Mouse (Mus musculus) bone marrow, adult 2 months (tissue): ENCODE data around the gene Nfkbie.

Experiments used
- CTCF ChIP-seq: fragments of 200-500 bp; IDR thresholded peaks from 2 replicates; pipeline ENCODE4 v1.5.1; 2011; ENCODE audit warnings: low read length, control low read depth; ENCODE audit not compliant: control insufficient read depth, insufficient read depth
- POLR2A ChIP-seq: fragments of 200-500 bp; IDR thresholded peaks from 2 replicates; pipeline ENCODE4 v1.6.1; 2011; ENCODE audit warnings: low read depth, mild to moderate bottlenecking, control low read depth, low read length, borderline replicate concordance; ENCODE audit not compliant: control insufficient read depth

- TF ChIP-seq CTCF (no peak), POLR2A (no peak)
Observed at GRCm38 (mm10) chr17:45565103-45565502, 9.6 kb downstream of the Nfkbie start.
